Mouse (Mus musculus): ENCODE measurements around the gene Aars2. TPM values are rescaled to one million over a fixed set of nuclear protein-coding genes. Genes with fewer than 3 reads are reported as not detected.

Gene Aars2
- polyA plus RNA-seq, 1 experiment, result 16.0 TPM

GRCm38 (mm10) chr17:45567162-45567601 lies 60.5 kb downstream of the Aars2 start:
- no peaks in the 10 kb centered on the region for H3K4me1 ChIP-seq (ENCODE audit: control insufficient read depth, insufficient read depth, insufficient read length, low read length)
- H3K4me3 ChIP-seq (ENCODE audit: insufficient read depth, low read depth, low read length), result no peak overlapping the region
- H3K27ac ChIP-seq (replicated peaks; ENCODE audit: low read depth, low read length), result no peak overlapping the region

- Histone ChIP-seq H3K4me3 (ENCODE audit: insufficient read depth, low read depth, low read length) (no peak overlapping the region), H3K27ac (replicated peaks; ENCODE audit: low read depth, low read length) (no peak overlapping the region), H3K4me1 (ENCODE audit: control insufficient read depth, insufficient read depth, insufficient read length, low read length) (no peaks in the 10 kb centered on the region)
These were observed 62.3 kb downstream of the Aars2 start for GRCm38 (mm10) chr17:45568990-45569389.

DNA sequence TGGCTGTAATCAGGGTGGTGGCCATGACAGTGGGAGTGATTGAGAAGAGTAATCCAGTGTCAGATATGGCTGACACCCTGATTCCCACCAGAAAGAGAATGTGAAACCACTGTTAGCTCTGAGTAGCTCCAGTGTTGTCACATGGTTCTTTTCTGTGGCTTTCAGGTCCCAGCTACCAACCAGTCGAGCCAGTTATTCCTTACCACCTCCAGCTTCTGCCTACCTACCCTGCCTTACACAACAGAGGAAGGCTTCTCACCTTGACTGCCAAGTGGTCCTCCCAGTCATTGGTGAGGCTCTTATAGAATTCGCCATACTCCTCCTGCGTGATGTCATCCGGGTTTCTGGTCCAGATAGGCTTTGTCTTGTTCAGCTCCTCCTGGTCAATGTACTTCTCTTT lies 63.4 kb downstream of the Aars2 start:
- H3K27ac ChIP-seq (replicated peaks; ENCODE audit: low read depth, low read length), result no peak overlapping the region
- peaks cover 4% of the 10 kb centered on the region; the same call in 1 of the 2 replicates for H3K4me1 ChIP-seq (ENCODE audit: control insufficient read depth, insufficient read depth, insufficient read length, low read length)
- H3K4me3 ChIP-seq (ENCODE audit: insufficient read depth, low read depth, low read length), result no peak overlapping the region

Other genes starting within 250 kb of the Aars2 start
- gene Cdc5l, start 73.1 kb upstream of the Aars2 start, polyA plus RNA-seq (2012; ENCODE audit: insufficient read depth, insufficient read length, missing spikeins), result 15.9 and 16.4 TPM in 2 replicates
- gene Spats1, start 31.4 kb upstream of the Aars2 start, polyA plus RNA-seq (2012; ENCODE audit: insufficient read depth, insufficient read length, missing spikeins), result not detected in 2 replicates
- not detected in 2 replicates for gene Tcte1, start 16.6 kb downstream of the Aars2 start, polyA plus RNA-seq (2012; ENCODE audit: insufficient read depth, insufficient read length, missing spikeins)
- gene Tmem151b, start 42.8 kb downstream of the Aars2 start, polyA plus RNA-seq (2012; ENCODE audit: insufficient read depth, insufficient read length, missing spikeins), result not detected in 2 replicates
- 1.4 and 1.6 TPM in 2 replicates for gene Nfkbie, start 48.9 kb downstream of the Aars2 start, polyA plus RNA-seq (2012; ENCODE audit: insufficient read depth, insufficient read length, missing spikeins)
- 17.0 and 36.4 TPM in 2 replicates for gene Slc35b2, start 57.0 kb downstream of the Aars2 start, polyA plus RNA-seq (2012; ENCODE audit: insufficient read depth, insufficient read length, missing spikeins)
- 869 and 998 TPM in 2 replicates for gene Hsp90ab1, start 66.4 kb downstream of the Aars2 start, polyA plus RNA-seq (2012; ENCODE audit: insufficient read depth, insufficient read length, missing spikeins)
- 32.8 and 56.5 TPM in 2 replicates for gene Slc29a1, start 92.8 kb downstream of the Aars2 start, polyA plus RNA-seq (2012; ENCODE audit: insufficient read depth, insufficient read length, missing spikeins)
- gene Mymx, start 95.3 kb downstream of the Aars2 start, polyA plus RNA-seq (2012; ENCODE audit: insufficient read depth, insufficient read length, missing spikeins), result not detected in 2 replicates
- not detected in 2 replicates for gene Capn11, start 152.5 kb downstream of the Aars2 start, polyA plus RNA-seq (2012; ENCODE audit: insufficient read depth, insufficient read length, missing spikeins)
- gene Mrpl14, start 179.5 kb downstream of the Aars2 start, polyA plus RNA-seq (2012; ENCODE audit: insufficient read depth, insufficient read length, missing spikeins), result 138 and 175 TPM in 2 replicates
- 14.2 and 24.2 TPM in 2 replicates for gene Tmem63b, start 180.1 kb downstream of the Aars2 start, polyA plus RNA-seq (2012; ENCODE audit: insufficient read depth, insufficient read length, missing spikeins)
- not detected in 2 replicates for gene 1600014C23Rik, start 227.0 kb downstream of the Aars2 start, polyA plus RNA-seq (2012; ENCODE audit: insufficient read depth, insufficient read length, missing spikeins)